Mouse (Mus musculus): Measurements from ENCODE around the gene Mras. TPM values are rescaled to one million over a fixed set of nuclear protein-coding genes. Genes with fewer than 3 reads are reported as not detected.

Mras gene
- polyA plus RNA-seq, 1 experiment from 2014 or later: 50.9 TPM

GRCm38 (mm10) chr9:99459730-99460129 lies 22.5 kb upstream of the Mras start:
- no peak overlapping the region for H3K27ac ChIP-seq (replicated peaks)
- 94% methylated on average over 4 of the region's 4 CpGs for WGBS
- H3K27me3 ChIP-seq (replicated peaks): no peaks in the 10 kb centered on the region
- no peak overlapping the region for H3K9ac ChIP-seq (replicated peaks)
- H3K36me3 ChIP-seq: no peaks in the 10 kb centered on the region
- no peak overlapping the region for H3K4me2 ChIP-seq
- H3K4me3 ChIP-seq (replicated peaks): no peak overlapping the region
- H3K9me3 ChIP-seq (replicated peaks): no peaks in the 10 kb centered on the region
- no peaks in the 10 kb centered on the region for H3K4me1 ChIP-seq
- ATAC-seq (ENCODE audit: low FRiP score): no peak

- no peaks in the 10 kb centered on the region for H3K27me3 ChIP-seq (replicated peaks)
- no peak overlapping the region for H3K4me2 ChIP-seq
- H3K9me3 ChIP-seq (replicated peaks): no peaks in the 10 kb centered on the region
- H3K4me3 ChIP-seq (replicated peaks): no peak overlapping the region
- H3K36me3 ChIP-seq: no peaks in the 10 kb centered on the region
- no peak overlapping the region for H3K9ac ChIP-seq (replicated peaks)
- H3K27ac ChIP-seq (replicated peaks): no peak overlapping the region
- no peak for ATAC-seq (ENCODE audit: low FRiP score)
- whole genome bisulfite sequencing: 41% methylated on average over 12 of the region's 12 CpGs
- no peaks in the 10 kb centered on the region for H3K4me1 ChIP-seq
These were observed 21.5 kb upstream of the Mras start for GRCm38 (mm10) chr9:99458529-99459208.

GRCm38 (mm10) chr9:99454211-99454610 lies 17.0 kb upstream of the Mras start:
- H3K27me3 ChIP-seq (replicated peaks): peaks cover 5% of the 10 kb centered on the region; the same call in 1 of the 2 replicates
- H3K4me3 ChIP-seq (replicated peaks): no peak overlapping the region
- H3K9me3 ChIP-seq (replicated peaks): no peaks in the 10 kb centered on the region
- WGBS: 77% methylated on average over 4 of the region's 4 CpGs
- no peak overlapping the region for H3K4me2 ChIP-seq
- no peaks in the 10 kb centered on the region for H3K4me1 ChIP-seq
- no peak overlapping the region for H3K27ac ChIP-seq (replicated peaks)
- no peaks in the 10 kb centered on the region for H3K36me3 ChIP-seq
- no peak overlapping the region for H3K9ac ChIP-seq (replicated peaks)
- ATAC-seq (ENCODE audit: low FRiP score): no peak

GRCm38 (mm10) chr9:99451161-99451560 lies 14.0 kb upstream of the Mras start, which contains the start of gene Nme9:
Nme9 (plus strand) TSS chr9:99451475.
- H3K4me3 ChIP-seq (replicated peaks): no peak within 1 kb of the TSS
- H3K4me2 ChIP-seq: peak within 1 kb of the TSS; percentile 37
- no peak within 1 kb of the TSS for H3K27ac ChIP-seq (replicated peaks)
- no peaks in the 10 kb centered on the region for H3K9me3 ChIP-seq (replicated peaks)
- peak; percentile 75; the same call in 1 of the 2 replicates for ATAC-seq (ENCODE audit: low FRiP score)
- no peaks in the 10 kb centered on the region for H3K4me1 ChIP-seq
- WGBS: 9% methylated on average over 14 of the region's 14 CpGs
- no peak within 1 kb of the TSS for H3K9ac ChIP-seq (replicated peaks)
- peaks cover 5% of the 10 kb centered on the region for H3K27me3 ChIP-seq (replicated peaks)
- H3K36me3 ChIP-seq: no peaks in the 10 kb centered on the region

- Histone ChIP-seq H3K4me3 (replicated peaks) (no peak overlapping the region), H3K27ac (replicated peaks) (no peak overlapping the region), H3K27me3 (replicated peaks) (peaks cover 5% of the 10 kb centered on the region), H3K4me2 (no peak overlapping the region), H3K9me3 (replicated peaks) (no peaks in the 10 kb centered on the region), H3K4me1 (peaks cover 3% of the 10 kb centered on the region), H3K36me3 (no peaks in the 10 kb centered on the region), H3K9ac (replicated peaks) (no peak overlapping the region)
- 42% methylated on average over 9 of the region's 9 CpGs for WGBS
- no peak for ATAC-seq (ENCODE audit: low FRiP score)
These were observed 12.9 kb upstream of the Mras start for GRCm38 (mm10) chr9:99449886-99450647.

GRCm38 (mm10) chr9:99447323-99447722 lies 10.1 kb upstream of the Mras start:
- no peak overlapping the region for H3K9ac ChIP-seq (replicated peaks)
- ATAC-seq (ENCODE audit: low FRiP score): no peak
- H3K36me3 ChIP-seq: no peaks in the 10 kb centered on the region
- no peak overlapping the region for H3K4me3 ChIP-seq (replicated peaks)
- 81% methylated on average over 3 of the region's 3 CpGs for WGBS
- H3K4me1 ChIP-seq: peaks cover 9% of the 10 kb centered on the region
- H3K27ac ChIP-seq (replicated peaks): no peak overlapping the region
- H3K9me3 ChIP-seq (replicated peaks): no peaks in the 10 kb centered on the region
- H3K4me2 ChIP-seq: no peak overlapping the region
- peaks cover 5% of the 10 kb centered on the region for H3K27me3 ChIP-seq (replicated peaks)

GRCm38 (mm10) chr9:99446259-99446658 lies 9.1 kb upstream of the Mras start:
- Histone ChIP-seq H3K4me1 (peaks cover 9% of the 10 kb centered on the region), H3K27me3 (replicated peaks) (peaks cover 5% of the 10 kb centered on the region)
- no peak for ATAC-seq (ENCODE audit: low FRiP score)

GRCm38 (mm10) chr9:99444590-99445178 lies 7.5 kb upstream of the Mras start:
- Histone ChIP-seq H3K36me3 (no peaks in the 10 kb centered on the region), H3K27me3 (replicated peaks) (no peaks in the 10 kb centered on the region; the same call in 1 of the 2 replicates), H3K4me3 (replicated peaks) (no peak overlapping the region), H3K27ac (replicated peaks) (no peak overlapping the region), H3K4me1 (peaks cover 9% of the 10 kb centered on the region), H3K9me3 (replicated peaks) (no peaks in the 10 kb centered on the region), H3K4me2 (no peak overlapping the region), H3K9ac (replicated peaks) (no peak overlapping the region)
- ATAC-seq (ENCODE audit: low FRiP score): no peak
- WGBS: 22% methylated on average over 8 of the region's 8 CpGs

More at GRCm38 (mm10) chr9:99446259-99446658, 9.1 kb upstream of the Mras start:
- no peak overlapping the region for H3K4me2 ChIP-seq
- no peak overlapping the region for H3K27ac ChIP-seq (replicated peaks)
- H3K9me3 ChIP-seq (replicated peaks): no peaks in the 10 kb centered on the region
- no peak overlapping the region for H3K9ac ChIP-seq (replicated peaks)
- H3K36me3 ChIP-seq: no peaks in the 10 kb centered on the region
- no peak overlapping the region for H3K4me3 ChIP-seq (replicated peaks)

- Histone ChIP-seq H3K9me3 (replicated peaks) (no peaks in the 10 kb centered on the region), H3K4me3 (replicated peaks) (no peak overlapping the region), H3K4me1 (peaks cover 20% of the 10 kb centered on the region), H3K4me2 (no peak overlapping the region), H3K36me3 (no peaks in the 10 kb centered on the region), H3K27ac (replicated peaks) (no peak overlapping the region), H3K27me3 (replicated peaks) (peaks cover 9% of the 10 kb centered on the region), H3K9ac (replicated peaks) (no peak overlapping the region)
- WGBS: 95% methylated on average over 4 of the region's 4 CpGs
- ATAC-seq (ENCODE audit: low FRiP score): no peak
These were observed 4.7 kb upstream of the Mras start for GRCm38 (mm10) chr9:99441647-99442433.

- H3K27ac ChIP-seq (replicated peaks): no peak overlapping the region
- peaks cover 9% of the 10 kb centered on the region for H3K27me3 ChIP-seq (replicated peaks)
- ATAC-seq (ENCODE audit: low FRiP score): no peak
- no peaks in the 10 kb centered on the region for H3K36me3 ChIP-seq
- H3K4me1 ChIP-seq: peaks cover 21% of the 10 kb centered on the region
- H3K9ac ChIP-seq (replicated peaks): no peak overlapping the region
- WGBS: 72% methylated on average over 5 of the region's 5 CpGs
- no peak overlapping the region for H3K4me2 ChIP-seq
- no peaks in the 10 kb centered on the region for H3K9me3 ChIP-seq (replicated peaks)
- H3K4me3 ChIP-seq (replicated peaks): no peak overlapping the region
These were observed 3.8 kb upstream of the Mras start for GRCm38 (mm10) chr9:99440941-99441340.

GRCm38 (mm10) chr9:99439064-99439463 lies 1.9 kb upstream of the Mras start:
- H3K4me1 ChIP-seq: peaks cover 27% of the 10 kb centered on the region
- H3K27me3 ChIP-seq (replicated peaks): peaks cover 9% of the 10 kb centered on the region
- 83% methylated on average over 8 of the region's 8 CpGs for WGBS
- H3K4me2 ChIP-seq: no peak overlapping the region
- H3K9ac ChIP-seq (replicated peaks): no peak overlapping the region
- no peak for ATAC-seq (ENCODE audit: low FRiP score)
- H3K4me3 ChIP-seq (replicated peaks): no peak overlapping the region
- no peak overlapping the region for H3K27ac ChIP-seq (replicated peaks)
- H3K36me3 ChIP-seq: no peaks in the 10 kb centered on the region
- H3K9me3 ChIP-seq (replicated peaks): no peaks in the 10 kb centered on the region

Data from neural tube, embryonic 15.5 days (tissue).